Mouse (Mus musculus): ENCODE data around the gene Fgfr2. TPM values are rescaled to one million over a fixed set of nuclear protein-coding genes. Genes with fewer than 3 reads are reported as not detected.
A peak's percentile ranks its signal among the peaks of the same experiment; 100 is the strongest.

The Fgfr2 gene
- polyA plus RNA-seq, 1 experiment, result 59.9 TPM

DNA sequence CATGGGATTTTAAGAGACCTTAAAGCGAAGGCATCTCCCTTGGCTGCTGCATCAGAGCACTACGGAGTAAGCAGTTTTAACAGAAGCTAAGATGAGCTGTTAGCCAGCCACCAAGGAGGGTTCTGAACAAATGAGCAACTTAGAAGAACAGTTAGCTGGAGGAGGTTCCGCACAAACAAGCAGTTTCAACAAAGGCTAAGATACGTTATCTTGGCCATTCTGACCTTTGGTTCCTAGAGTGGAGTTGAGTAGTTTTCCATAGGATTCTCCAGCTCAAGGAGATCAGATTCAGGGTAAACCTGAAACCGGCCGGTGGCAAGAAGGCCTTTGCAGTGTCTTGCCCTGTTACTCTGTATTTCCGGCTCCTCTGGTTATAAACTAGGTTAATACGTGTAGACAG lies 1759.0 kb downstream of the Fgfr2 start:
- no peaks in the 10 kb centered on the region for H3K4me1 ChIP-seq (ENCODE audit: control insufficient read depth, insufficient read depth, low read length)
- TF ChIP-seq CTCF (IDR thresholded peaks at IDR 0.05; ENCODE audit: borderline replicate concordance, insufficient read depth, low read length) (no peak), POLR2A (IDR thresholded peaks at IDR 0.05; ENCODE audit: low read depth, low read length) (no peak)
- H3K27ac ChIP-seq (ENCODE audit: insufficient read depth, low read length), result no peak overlapping the region
- no peak overlapping the region for H3K4me3 ChIP-seq (ENCODE audit: insufficient read depth, low read length)

DNA sequence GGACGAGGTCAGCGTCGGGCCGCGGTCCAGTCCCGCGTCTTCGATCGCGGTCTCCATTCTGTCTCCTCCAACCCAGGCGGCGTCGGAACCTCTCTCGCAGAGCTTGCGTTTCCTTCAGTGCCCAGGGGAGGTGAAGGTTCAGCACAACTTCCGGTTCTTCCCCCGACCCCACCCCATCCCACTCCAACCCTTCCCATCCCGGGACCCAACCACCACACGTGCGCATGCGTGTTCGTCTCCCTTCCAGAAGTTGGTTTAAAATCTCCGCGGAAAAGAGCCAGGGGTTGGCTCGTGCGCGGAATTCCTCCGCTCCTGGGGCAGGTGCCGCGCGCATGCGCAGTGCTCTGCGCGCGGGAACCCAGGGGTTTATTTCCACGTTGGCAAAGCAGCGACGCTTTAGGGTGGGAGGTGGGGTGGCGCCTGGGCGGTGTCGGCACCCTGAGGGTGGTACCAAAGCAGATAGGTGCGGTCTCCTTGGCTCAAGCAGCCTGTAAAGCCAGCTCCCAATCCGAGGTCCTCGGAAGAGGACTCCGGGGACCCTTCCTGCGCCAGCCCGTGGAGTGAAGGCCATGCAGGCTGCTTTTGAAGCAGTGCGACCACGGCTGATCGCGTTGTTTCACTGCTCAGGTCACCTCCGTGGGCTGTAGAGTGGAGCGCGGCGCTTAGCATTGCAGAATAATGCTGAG lies 1760.4 kb downstream of the Fgfr2 start, which contains the start of gene 2310057M21Rik:
Gene 2310057M21Rik (minus strand): TSS at position 145 of the 686 bp plus-strand sequence.
- TF ChIP-seq CTCF (IDR thresholded peaks at IDR 0.05; ENCODE audit: borderline replicate concordance, insufficient read depth, low read length) (no peak), POLR2A (IDR thresholded peaks at IDR 0.05; ENCODE audit: low read depth, low read length) (peak; percentile 88)
- peak within 1 kb of the TSS; percentile 52 for H3K27ac ChIP-seq (ENCODE audit: insufficient read depth, low read length)
- no peaks in the 10 kb centered on the region for H3K4me1 ChIP-seq (ENCODE audit: control insufficient read depth, insufficient read depth, low read length)
- H3K4me3 ChIP-seq (ENCODE audit: insufficient read depth, low read length), result peak within 1 kb of the TSS; percentile 70

DNA sequence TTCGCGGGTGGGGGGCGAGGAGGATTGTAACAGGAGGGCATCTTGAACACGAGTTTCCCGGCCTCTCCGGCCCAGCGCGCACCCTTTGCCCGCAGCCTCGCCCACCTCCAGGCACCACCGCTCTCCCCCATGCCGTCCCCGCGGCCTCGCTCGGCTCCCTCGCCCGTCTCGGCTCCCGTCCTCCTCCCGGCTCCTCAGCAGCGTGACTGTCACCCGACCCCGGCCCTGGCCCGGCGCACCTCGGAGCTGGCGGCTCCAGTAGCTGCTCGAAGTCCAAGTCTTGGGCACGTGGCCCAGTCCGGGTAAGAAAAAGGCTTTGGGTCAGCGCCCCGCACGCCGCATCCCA lies 1760.9 kb downstream of the Fgfr2 start:
- TF ChIP-seq POLR2A (IDR thresholded peaks at IDR 0.05; ENCODE audit: low read depth, low read length) (no peak), CTCF (IDR thresholded peaks at IDR 0.05; ENCODE audit: borderline replicate concordance, insufficient read depth, low read length) (no peak)
- peak overlapping the region; percentile 52 for H3K27ac ChIP-seq (ENCODE audit: insufficient read depth, low read length)
- H3K4me3 ChIP-seq (ENCODE audit: insufficient read depth, low read length), result peak overlapping the region; percentile 70
- H3K4me1 ChIP-seq (ENCODE audit: control insufficient read depth, insufficient read depth, low read length), result no peaks in the 10 kb centered on the region

DNA sequence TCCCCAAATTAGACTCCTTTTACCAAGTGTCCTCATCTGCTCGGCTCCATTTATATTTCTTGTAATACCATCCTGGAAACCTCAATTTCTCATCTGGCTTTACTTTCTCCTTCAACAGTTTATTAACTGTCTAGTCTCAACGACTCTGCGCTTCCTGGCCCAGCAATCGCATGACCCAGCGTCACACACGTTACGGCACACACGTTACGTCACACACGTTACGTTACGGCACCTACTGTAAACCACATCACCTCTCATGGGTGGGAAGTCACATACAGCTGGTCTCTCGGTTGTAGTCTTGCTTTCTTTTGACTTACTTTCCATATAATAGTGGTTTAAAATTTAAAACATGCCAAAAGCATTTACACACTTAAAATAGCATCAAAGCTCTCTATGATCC lies 1767.0 kb downstream of the Fgfr2 start:
- no peak overlapping the region for H3K4me3 ChIP-seq (ENCODE audit: insufficient read depth, low read length)
- no peak overlapping the region for H3K27ac ChIP-seq (ENCODE audit: insufficient read depth, low read length)
- no peak for TF ChIP-seq POLR2A (IDR thresholded peaks at IDR 0.05; ENCODE audit: low read depth, low read length)
- no peaks in the 10 kb centered on the region for H3K4me1 ChIP-seq (ENCODE audit: control insufficient read depth, insufficient read depth, low read length)

DNA sequence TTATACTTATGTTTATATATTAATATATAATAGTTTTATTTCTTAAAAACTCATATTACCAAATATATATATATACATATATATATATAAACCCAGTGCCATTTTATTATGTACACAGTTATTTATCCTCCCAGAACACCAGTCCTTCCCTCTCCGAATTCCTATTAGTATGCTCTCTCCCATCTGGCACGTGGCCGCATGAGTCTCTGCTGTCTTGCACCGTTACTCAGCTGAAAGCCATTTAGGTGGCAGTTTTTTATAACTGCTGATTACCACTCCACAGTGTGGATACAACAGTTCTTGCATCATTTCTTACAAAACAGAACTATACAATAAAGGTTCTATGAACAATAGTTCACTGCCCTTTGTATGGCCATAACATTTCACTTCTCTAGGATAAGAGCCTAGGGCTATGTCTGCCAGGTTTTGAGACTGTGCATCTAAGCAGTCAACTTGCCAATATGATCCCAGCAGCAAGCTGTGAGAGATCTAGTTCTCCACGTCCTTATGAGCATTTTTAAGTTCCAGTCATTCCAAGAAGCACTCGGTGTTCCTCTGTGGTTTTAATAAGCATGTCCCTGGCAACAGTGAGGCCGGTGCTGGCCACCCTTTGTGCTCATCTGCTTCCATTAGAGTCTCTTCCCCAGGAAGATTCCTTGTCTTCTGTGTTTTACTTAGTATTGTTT lies 1777.2 kb downstream of the Fgfr2 start:
- TF ChIP-seq CTCF (IDR thresholded peaks at IDR 0.05; ENCODE audit: borderline replicate concordance, insufficient read depth, low read length) (no peak), POLR2A (IDR thresholded peaks at IDR 0.05; ENCODE audit: low read depth, low read length) (no peak)
- H3K27ac ChIP-seq (ENCODE audit: insufficient read depth, low read length), result no peak overlapping the region

DNA sequence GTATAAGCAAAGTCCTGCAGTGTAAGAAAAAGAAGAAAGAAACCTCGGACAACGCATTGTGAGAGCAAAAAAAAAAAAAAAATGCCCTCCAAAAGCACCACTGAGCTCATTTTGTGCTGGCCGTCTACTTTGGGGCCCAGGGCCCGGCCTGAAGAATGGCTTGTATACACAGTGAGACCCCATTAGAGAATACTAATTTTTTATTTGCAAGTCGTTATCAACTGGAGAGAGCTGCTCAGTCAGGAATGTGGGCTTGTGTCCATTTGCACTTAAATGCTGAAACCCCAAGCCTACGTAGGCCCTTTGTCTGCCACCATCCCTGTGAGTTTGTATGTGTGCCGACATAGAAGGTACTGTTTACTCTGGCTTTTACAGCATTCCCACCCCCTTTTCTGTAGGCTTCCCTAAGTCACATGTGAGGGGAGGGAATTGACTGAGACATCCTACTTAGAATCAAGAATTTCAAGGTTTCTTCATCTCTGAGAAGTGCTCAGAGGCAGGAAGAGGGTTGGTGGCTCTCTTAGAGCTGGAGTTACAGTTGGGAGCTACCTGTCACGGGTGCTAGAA lies 1785.6 kb downstream of the Fgfr2 start:
- H3K27ac ChIP-seq (ENCODE audit: insufficient read depth, low read length), result no peak overlapping the region
- H3K4me1 ChIP-seq (ENCODE audit: control insufficient read depth, insufficient read depth, low read length), result no peaks in the 10 kb centered on the region
- no peak overlapping the region for H3K4me3 ChIP-seq (ENCODE audit: insufficient read depth, low read length)
- TF ChIP-seq POLR2A (IDR thresholded peaks at IDR 0.05; ENCODE audit: low read depth, low read length), result no peak

More for the DNA sequence above, 1777.2 kb downstream of the Fgfr2 start:
- no peak overlapping the region for H3K4me3 ChIP-seq (ENCODE audit: insufficient read depth, low read length)
- H3K4me1 ChIP-seq (ENCODE audit: control insufficient read depth, insufficient read depth, low read length), result no peaks in the 10 kb centered on the region

DNA sequence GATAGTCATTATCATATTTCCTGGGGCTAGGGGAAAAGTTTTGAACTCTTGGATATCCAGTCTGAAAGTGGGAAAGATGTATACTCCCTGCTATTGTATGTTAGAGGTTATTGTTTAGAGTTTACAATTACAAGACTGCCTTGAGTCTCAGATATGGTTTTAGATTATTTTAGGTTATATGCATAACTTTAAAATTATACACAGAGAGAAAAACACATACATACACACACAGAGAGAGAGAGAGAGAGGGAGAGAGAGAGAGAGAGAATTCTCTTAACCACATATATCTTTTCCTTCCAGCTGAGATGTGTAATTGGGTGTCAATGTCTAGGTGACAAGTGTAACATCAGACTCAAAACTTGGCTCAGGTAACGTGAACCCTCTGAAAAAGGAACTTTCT lies 1789.6 kb downstream of the Fgfr2 start, which contains the start of gene Fam24a:
Gene Fam24a (plus strand): TSS at position 301 of the 400 bp plus-strand sequence.
- H3K4me1 ChIP-seq (ENCODE audit: control insufficient read depth, insufficient read depth, low read length), result no peaks in the 10 kb centered on the region
- H3K4me3 ChIP-seq (ENCODE audit: insufficient read depth, low read length), result no peak within 1 kb of the TSS
- H3K27ac ChIP-seq (ENCODE audit: insufficient read depth, low read length), result no peak within 1 kb of the TSS
- no peak for TF ChIP-seq CTCF (IDR thresholded peaks at IDR 0.05; ENCODE audit: borderline replicate concordance, insufficient read depth, low read length)

DNA sequence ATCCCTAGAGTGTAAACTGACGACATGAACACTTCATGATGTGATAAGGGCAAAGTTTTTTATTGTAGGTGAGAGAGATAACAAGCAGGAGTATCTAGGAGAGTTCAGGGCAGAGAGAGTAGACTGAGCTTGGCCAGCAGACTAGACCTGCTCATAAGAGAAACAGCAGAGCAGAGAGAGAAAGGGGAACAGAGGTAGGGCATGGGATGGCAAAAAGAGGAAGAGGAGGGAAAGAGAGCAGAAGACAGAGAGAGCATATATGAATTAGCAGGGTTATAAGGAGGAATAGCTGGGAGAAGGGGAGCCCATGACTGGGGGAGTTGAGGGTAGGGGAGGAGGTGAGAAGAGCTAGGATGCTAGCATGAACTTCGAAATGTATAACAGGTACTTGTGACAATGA lies 1791.5 kb downstream of the Fgfr2 start:
- TF ChIP-seq POLR2A (IDR thresholded peaks at IDR 0.05; ENCODE audit: low read depth, low read length) (no peak), CTCF (IDR thresholded peaks at IDR 0.05; ENCODE audit: borderline replicate concordance, insufficient read depth, low read length) (no peak)
- H3K4me1 ChIP-seq (ENCODE audit: control insufficient read depth, insufficient read depth, low read length), result no peaks in the 10 kb centered on the region

DNA sequence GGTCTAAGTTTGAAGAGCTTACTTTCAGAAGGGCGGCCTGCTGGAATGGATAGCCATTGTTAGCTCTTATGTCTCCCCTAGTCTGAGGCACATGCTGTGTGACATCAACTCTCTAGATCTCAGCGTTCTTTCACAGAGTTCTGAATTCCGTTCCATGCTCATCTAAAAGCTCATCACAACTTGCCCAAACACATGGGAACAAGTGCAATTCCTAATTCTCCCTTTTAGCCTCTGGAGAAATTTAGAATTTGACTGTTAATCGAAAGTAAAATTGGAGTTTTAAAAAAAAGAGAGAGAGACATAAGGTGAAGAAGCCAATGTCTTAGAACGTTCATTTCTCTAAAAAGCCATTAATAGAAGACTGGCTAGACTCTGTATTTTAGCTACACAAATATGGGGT lies 1793.7 kb downstream of the Fgfr2 start, which contains the start of gene Fam24b:
Gene Fam24b (minus strand): TSS at position 101 of the 400 bp plus-strand sequence.
- Histone ChIP-seq H3K4me3 (ENCODE audit: insufficient read depth, low read length) (no peak within 1 kb of the TSS), H3K4me1 (ENCODE audit: control insufficient read depth, insufficient read depth, low read length) (no peaks in the 10 kb centered on the region), H3K27ac (ENCODE audit: insufficient read depth, low read length) (no peak within 1 kb of the TSS)
- TF ChIP-seq CTCF (IDR thresholded peaks at IDR 0.05; ENCODE audit: borderline replicate concordance, insufficient read depth, low read length) (no peak), POLR2A (IDR thresholded peaks at IDR 0.05; ENCODE audit: low read depth, low read length) (no peak)

More for the DNA sequence above, 1791.5 kb downstream of the Fgfr2 start:
- no peak overlapping the region for H3K4me3 ChIP-seq (ENCODE audit: insufficient read depth, low read length)
- no peak overlapping the region for H3K27ac ChIP-seq (ENCODE audit: insufficient read depth, low read length)

DNA sequence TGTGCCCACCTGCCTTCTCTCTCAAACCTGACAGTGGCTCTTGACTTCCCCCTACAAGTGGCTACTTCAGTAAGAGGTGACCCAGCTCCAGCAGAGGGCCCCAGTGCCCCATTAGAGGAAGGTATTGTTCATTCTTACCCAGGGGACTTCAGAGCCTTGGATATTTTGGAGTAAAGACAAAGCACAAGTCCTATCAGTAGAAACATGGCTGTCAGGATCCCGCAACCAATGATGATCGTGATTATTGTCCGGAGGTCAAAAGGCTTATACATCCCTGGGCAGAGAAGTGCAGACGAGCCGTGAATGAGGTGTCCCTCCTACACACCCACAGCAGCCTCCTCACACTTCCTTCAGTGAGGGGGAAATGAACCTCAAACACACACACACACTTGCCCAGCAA lies 1796.1 kb downstream of the Fgfr2 start:
- H3K4me1 ChIP-seq (ENCODE audit: control insufficient read depth, insufficient read depth, low read length), result no peaks in the 10 kb centered on the region
- no peak overlapping the region for H3K27ac ChIP-seq (ENCODE audit: insufficient read depth, low read length)
- H3K4me3 ChIP-seq (ENCODE audit: insufficient read depth, low read length), result no peak overlapping the region
- no peak for TF ChIP-seq CTCF (IDR thresholded peaks at IDR 0.05; ENCODE audit: borderline replicate concordance, insufficient read depth, low read length)
- no peak for TF ChIP-seq POLR2A (IDR thresholded peaks at IDR 0.05; ENCODE audit: low read depth, low read length)
